Mouse (Mus musculus): ENCODE results near the gene Fam126a.

DNA sequence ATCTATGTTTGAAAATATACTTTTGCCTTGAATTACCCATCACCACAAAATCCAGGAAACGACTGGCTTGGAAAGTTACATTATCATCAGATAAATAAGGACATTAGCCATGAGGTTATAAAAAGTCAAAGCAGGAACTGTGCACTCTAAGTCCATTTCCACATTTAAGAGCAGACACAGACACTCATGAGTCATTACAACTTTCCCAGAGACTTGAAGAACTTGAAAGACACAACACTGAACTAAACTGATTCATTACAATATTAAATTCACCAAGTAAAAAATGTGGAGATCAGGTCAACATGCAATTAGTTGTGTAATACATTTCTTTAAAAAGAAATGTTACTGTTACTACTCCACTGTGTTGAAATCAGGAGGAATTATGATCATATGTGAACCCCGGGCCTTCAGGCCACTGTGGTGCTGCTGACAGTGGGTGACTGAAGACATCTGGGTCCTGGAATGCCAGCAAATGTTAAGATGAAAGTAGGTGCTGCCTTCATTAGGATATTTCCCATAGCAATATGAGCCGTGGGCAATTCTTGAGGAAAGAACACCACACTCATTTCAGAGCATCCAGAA, 55.4 kb downstream of the Fam126a start:
- TF ChIP-seq CTCF (IDR thresholded peaks at IDR 0.05; ENCODE audit: extremely low read depth, insufficient read depth, insufficient read length, insufficient replicate concordance) (no peak), POLR2A (IDR thresholded peaks at IDR 0.05; ENCODE audit: low read depth, low read length) (no peak)

Measured in spleen, adult 2 months (tissue).